Mouse (Mus musculus) ES-Bruce4 (cell line): Measurements from ENCODE around the gene Tchhl1. TPM values are rescaled to one million over a fixed set of nuclear protein-coding genes. Genes with fewer than 3 reads are reported as not detected.

Experiments used
- H3K27ac ChIP-seq: 2 replicates; pipeline ENCODE4 v1.5.1; 2012; ENCODE audit warnings: low read length, inconsistent platforms; ENCODE audit not compliant: insufficient read depth
- H3K27me3 ChIP-seq: 2 replicates; pipeline ENCODE4 v1.6.1; 2012; ENCODE audit warnings: mild to moderate bottlenecking, low read length, inconsistent platforms; ENCODE audit not compliant: control insufficient read depth, poor library complexity, insufficient read depth, severe bottlenecking
- H3K36me3 ChIP-seq: 2 replicates; pipeline ENCODE4 v1.6.1; 2012; ENCODE audit warnings: inconsistent platforms, mild to moderate bottlenecking, low read length, moderate library complexity; ENCODE audit not compliant: control insufficient read depth, poor library complexity, insufficient read depth, severe bottlenecking
- H3K4me1 ChIP-seq: one replicate; pipeline ENCODE4 v1.8.1; 2011; ENCODE audit warnings: low read length; ENCODE audit not compliant: control insufficient read depth, insufficient read depth
- H3K4me3 ChIP-seq: 2 replicates; pipeline ENCODE4 v1.5.1; 2011; ENCODE audit warnings: low read depth, mild to moderate bottlenecking, low read length
- H3K9ac ChIP-seq: 2 replicates; pipeline ENCODE4 v1.6.1; 2012; ENCODE audit warnings: low read depth, mild to moderate bottlenecking, inconsistent platforms; ENCODE audit not compliant: poor library complexity, severe bottlenecking
- H3K9me3 ChIP-seq: replicated peaks from 2 replicates; pipeline ENCODE4 v1.6.1; 2012; ENCODE audit warnings: mild to moderate bottlenecking, low read length, inconsistent platforms; ENCODE audit not compliant: control insufficient read depth, poor library complexity, insufficient read depth, severe bottlenecking
- CTCF ChIP-seq: IDR thresholded peaks from one replicate; pipeline ENCODE4 v1.8.1; 2011; ENCODE audit warnings: low read depth, low read length
- EP300 ChIP-seq: IDR thresholded peaks from 2 replicates; pipeline ENCODE4 v1.6.1; 2011; ENCODE audit warnings: low read depth, low read length; ENCODE audit not compliant: insufficient read depth
- POLR2A ChIP-seq: IDR thresholded peaks from one replicate; pipeline ENCODE4 v1.8.1; 2011; ENCODE audit warnings: low read length; ENCODE audit not compliant: insufficient read depth
- polyA plus RNA-seq: library from polyadenylated mRNA; stranded (reverse); fragments of >200 nt; gene quantifications from 2 replicates; pipeline ENCODE4 v1.2.4, GENCODE M21; 2011; ENCODE audit warnings: low read depth; ENCODE audit not compliant: missing spikeins, insufficient read depth, insufficient read length

Gene Tchhl1
- not detected in 2 replicates for polyA plus RNA-seq

DNA sequence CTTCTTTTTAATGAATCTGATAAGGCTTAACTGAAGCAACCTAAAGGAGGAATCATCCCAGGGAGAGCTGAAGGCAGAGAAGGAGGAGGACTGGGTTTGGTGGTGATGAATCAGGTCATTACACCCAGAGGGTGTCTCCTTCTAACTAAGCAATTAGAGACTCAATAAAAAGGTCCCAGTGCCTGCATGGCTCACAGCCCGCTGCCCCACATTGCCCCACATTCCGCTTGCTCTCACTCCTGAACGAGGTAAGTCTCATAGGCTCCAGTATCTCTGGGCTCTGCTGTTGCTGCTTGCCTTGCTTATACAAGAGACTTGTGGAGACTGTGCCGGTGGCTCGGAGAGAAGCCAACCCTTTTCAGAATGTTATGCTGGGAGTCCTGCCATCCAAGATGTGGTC, at the start of gene Tchhl1:
TSS of gene Tchhl1 (plus strand) at position 194 of the 400 bp plus-strand sequence.
- H3K4me1 ChIP-seq = no peaks in the 10 kb centered on the region
- H3K36me3 ChIP-seq = no peaks in the 10 kb centered on the region
- TF ChIP-seq EP300 = no peak

GRCm38 (mm10) chr3:93431673-93432072, 36.9 kb upstream of the Tchhl1 start:
- H3K4me3 ChIP-seq = no peak overlapping the region

More for the DNA sequence above, at the start of gene Tchhl1:
- H3K9ac ChIP-seq = no peak within 1 kb of the TSS
- no peaks in the 10 kb centered on the region for H3K9me3 ChIP-seq
- no peak within 1 kb of the TSS for H3K27ac ChIP-seq
- H3K27me3 ChIP-seq = no peaks in the 10 kb centered on the region
- H3K4me3 ChIP-seq = no peak within 1 kb of the TSS

DNA sequence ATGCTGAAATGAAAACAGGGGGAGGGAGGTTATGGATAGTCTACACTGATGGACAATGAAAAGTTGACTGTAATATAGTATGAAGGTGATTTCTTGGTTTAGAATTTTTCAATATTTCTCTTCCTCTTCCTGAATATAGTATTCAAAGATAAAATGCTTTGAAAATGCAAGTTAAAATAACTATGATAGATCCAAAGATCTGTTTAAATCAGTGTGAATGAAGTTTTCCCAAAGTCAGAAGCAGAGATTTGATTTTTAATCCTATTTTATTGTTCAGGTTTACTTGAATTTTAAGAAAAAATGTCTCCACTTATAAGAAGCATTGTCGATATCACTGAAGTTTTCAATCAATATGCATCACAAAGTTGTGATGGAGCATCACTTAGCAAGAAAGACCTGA, 26.5 kb upstream of the Tchhl1 start, which contains the start of gene Tchh:
TSS of gene Tchh (plus strand) at position 301 of the 400 bp plus-strand sequence.
- H3K36me3 ChIP-seq = no peaks in the 10 kb centered on the region
- no peak within 1 kb of the TSS for H3K4me3 ChIP-seq
- H3K27me3 ChIP-seq = peaks cover 7% of the 10 kb centered on the region; the same call in 1 of the 2 replicates
- TF ChIP-seq CTCF = no peak
- H3K27ac ChIP-seq = no peak within 1 kb of the TSS
- H3K9ac ChIP-seq = peak within 1 kb of the TSS; percentile 23; the same call in 1 of the 2 replicates
- no peaks in the 10 kb centered on the region for H3K4me1 ChIP-seq
- no peaks in the 10 kb centered on the region for H3K9me3 ChIP-seq

More at GRCm38 (mm10) chr3:93431673-93432072, 36.9 kb upstream of the Tchhl1 start:
- Histone ChIP-seq H3K9me3 (no peaks in the 10 kb centered on the region), H3K27me3 (no peaks in the 10 kb centered on the region), H3K27ac (no peak overlapping the region), H3K9ac (no peak overlapping the region), H3K4me1 (peaks cover 2% of the 10 kb centered on the region), H3K36me3 (no peaks in the 10 kb centered on the region)
- TF ChIP-seq CTCF (no peak), POLR2A (no peak), EP300 (no peak)

GRCm38 (mm10) chr3:93443501-93444101, 25.0 kb upstream of the Tchhl1 start:
- H3K9me3 ChIP-seq = no peaks in the 10 kb centered on the region
- H3K27me3 ChIP-seq = peaks cover 7% of the 10 kb centered on the region; the same call in 1 of the 2 replicates
- no peaks in the 10 kb centered on the region for H3K4me1 ChIP-seq
- TF ChIP-seq EP300 (no peak), CTCF (no peak), POLR2A (no peak)
- peak overlapping the region; percentile 23 for H3K9ac ChIP-seq
- peak overlapping the region; percentile 73 for H3K4me3 ChIP-seq
- no peaks in the 10 kb centered on the region for H3K36me3 ChIP-seq
- no peak overlapping the region for H3K27ac ChIP-seq

- H3K4me1 ChIP-seq = no peaks in the 10 kb centered on the region
- H3K4me3 ChIP-seq = peak overlapping the region; percentile 73
- H3K36me3 ChIP-seq = no peaks in the 10 kb centered on the region
- H3K9ac ChIP-seq = peak overlapping the region; percentile 23
- peaks cover 7% of the 10 kb centered on the region; the same call in 1 of the 2 replicates for H3K27me3 ChIP-seq
- H3K9me3 ChIP-seq = no peaks in the 10 kb centered on the region
- H3K27ac ChIP-seq = no peak overlapping the region
- TF ChIP-seq EP300 = no peak
- no peak for TF ChIP-seq CTCF
- no peak for TF ChIP-seq POLR2A
Observed at GRCm38 (mm10) chr3:93444343-93445164, 24.0 kb upstream of the Tchhl1 start.
